Mouse (Mus musculus) E14TG2a.4 (cell line): ENCODE measurements around the gene Rtkn.

Experiments
- H3K27me3 ChIP-seq: 2 replicates; pipeline ENCODE4 v1.6.1; 2014; ENCODE audit warnings: low read length, control low read depth; ENCODE audit not compliant: insufficient read depth
- H3K36me3 ChIP-seq: 2 replicates; pipeline ENCODE4 v1.6.1; 2014; ENCODE audit warnings: low read length, control low read depth; ENCODE audit not compliant: insufficient read depth
- H3K4me1 ChIP-seq: replicated peaks from 2 replicates; pipeline ENCODE4 v1.6.1; 2014; ENCODE audit warnings: low read depth, low read length, control low read depth
- H3K4me3 ChIP-seq: replicated peaks from 2 replicates; pipeline ENCODE4 v1.5.1; 2014; ENCODE audit warnings: mild to moderate bottlenecking, low read length
- H3K9me3 ChIP-seq: 2 replicates; pipeline ENCODE4 v1.6.1; 2014; ENCODE audit warnings: low read length, control low read depth
- CTCF ChIP-seq: conservative IDR thresholded peaks from 2 replicates; pipeline ENCODE4 v1.5.1; 2014; ENCODE audit warnings: low read length
- NANOG ChIP-seq: IDR thresholded peaks from 2 replicates; pipeline ENCODE4 v1.6.1; 2014; ENCODE audit warnings: borderline replicate concordance, low read length, mixed read lengths
- POU5F1 ChIP-seq: IDR thresholded peaks from 2 replicates; pipeline ENCODE4 v1.6.1; 2014; ENCODE audit warnings: low read length, borderline replicate concordance

Gene Rtkn

DNA sequence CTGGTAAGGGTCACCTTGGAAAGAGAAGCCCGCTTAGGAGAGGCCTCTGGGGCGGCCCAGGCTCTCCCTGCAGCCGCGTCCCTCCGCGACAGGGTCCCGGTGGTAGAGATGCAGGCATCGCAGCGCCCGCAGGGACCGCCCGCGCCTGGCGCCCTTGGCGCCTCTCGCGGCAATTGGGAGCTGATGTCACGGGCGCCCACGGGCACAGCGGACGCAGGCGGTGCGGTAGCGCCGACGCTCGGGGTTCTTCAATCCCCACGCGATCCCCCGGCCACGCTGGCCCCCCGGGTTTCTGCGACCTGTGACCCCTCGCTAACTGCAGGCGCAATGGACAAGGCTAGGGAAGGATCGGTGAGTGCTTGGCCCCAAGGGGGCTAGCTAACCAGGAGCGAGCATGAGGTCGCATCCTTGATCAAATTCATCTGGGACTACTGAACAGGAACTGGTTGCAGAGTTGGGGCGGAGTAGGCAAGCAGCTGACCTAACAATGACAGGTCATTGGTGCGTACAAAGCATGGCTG, 7.0 kb downstream of the Rtkn start:
- Histone ChIP-seq H3K4me3 (peak overlapping the region; percentile 77), H3K36me3 (no peaks in the 10 kb centered on the region), H3K4me1 (peaks cover 56% of the 10 kb centered on the region), H3K9me3 (peaks cover 5% of the 10 kb centered on the region; the same call in 1 of the 2 replicates), H3K27me3 (peaks cover 71% of the 10 kb centered on the region)
- no peak for TF ChIP-seq NANOG
- TF ChIP-seq CTCF = no peak

DNA sequence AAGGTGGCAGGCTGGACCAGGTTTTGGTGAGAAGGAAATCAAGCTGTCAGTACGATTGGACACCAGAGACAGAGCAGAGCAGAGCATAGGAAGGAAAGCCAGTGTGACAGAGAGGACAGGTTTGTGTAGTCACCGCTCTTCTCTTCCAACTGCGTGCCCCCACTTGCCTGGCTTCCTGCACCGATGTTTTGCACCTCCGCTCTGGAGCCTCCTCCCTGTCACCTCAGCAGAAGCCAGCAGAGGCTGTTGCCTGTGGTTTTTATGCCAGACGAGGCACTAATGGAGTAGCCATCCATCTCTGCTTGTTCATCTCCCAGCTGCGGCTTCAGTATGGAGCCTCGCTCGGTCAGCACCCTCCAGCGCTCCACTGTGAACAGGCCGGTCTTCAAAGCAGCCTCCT, 7.6 kb downstream of the Rtkn start:
- no peak for TF ChIP-seq POU5F1
- no peak for TF ChIP-seq NANOG
- no peak for TF ChIP-seq CTCF
- H3K27me3 ChIP-seq = peaks cover 71% of the 10 kb centered on the region
- H3K4me3 ChIP-seq = peak overlapping the region; percentile 77
- H3K4me1 ChIP-seq = peaks cover 56% of the 10 kb centered on the region
- H3K36me3 ChIP-seq = no peaks in the 10 kb centered on the region
- peaks cover 5% of the 10 kb centered on the region; the same call in 1 of the 2 replicates for H3K9me3 ChIP-seq

DNA sequence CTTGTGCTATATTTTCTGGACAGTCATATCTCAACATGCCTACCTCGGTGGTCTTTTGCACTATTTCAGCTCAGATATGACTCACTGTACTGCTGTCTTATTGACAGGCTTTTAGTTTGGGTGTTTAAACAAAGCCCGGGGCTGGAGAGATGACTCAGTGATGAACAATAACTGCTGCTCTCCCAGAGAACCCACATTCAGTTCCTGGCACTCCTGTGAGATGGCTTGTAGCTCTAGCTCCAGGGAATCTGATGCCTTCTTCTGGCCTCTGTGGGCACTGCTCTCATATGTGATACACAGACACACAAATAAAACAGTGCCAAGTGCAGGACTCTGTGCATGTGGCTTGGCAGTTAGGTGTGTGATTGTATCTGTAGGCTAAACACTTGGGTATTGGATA, 9.9 kb downstream of the Rtkn start:
- peaks cover 54% of the 10 kb centered on the region for H3K27me3 ChIP-seq
- no peak overlapping the region for H3K4me3 ChIP-seq
- peaks cover 5% of the 10 kb centered on the region; the same call in 1 of the 2 replicates for H3K9me3 ChIP-seq
- peaks cover 51% of the 10 kb centered on the region for H3K4me1 ChIP-seq
- H3K36me3 ChIP-seq = peaks cover 6% of the 10 kb centered on the region
- TF ChIP-seq NANOG (no peak), POU5F1 (no peak), CTCF (no peak)

DNA sequence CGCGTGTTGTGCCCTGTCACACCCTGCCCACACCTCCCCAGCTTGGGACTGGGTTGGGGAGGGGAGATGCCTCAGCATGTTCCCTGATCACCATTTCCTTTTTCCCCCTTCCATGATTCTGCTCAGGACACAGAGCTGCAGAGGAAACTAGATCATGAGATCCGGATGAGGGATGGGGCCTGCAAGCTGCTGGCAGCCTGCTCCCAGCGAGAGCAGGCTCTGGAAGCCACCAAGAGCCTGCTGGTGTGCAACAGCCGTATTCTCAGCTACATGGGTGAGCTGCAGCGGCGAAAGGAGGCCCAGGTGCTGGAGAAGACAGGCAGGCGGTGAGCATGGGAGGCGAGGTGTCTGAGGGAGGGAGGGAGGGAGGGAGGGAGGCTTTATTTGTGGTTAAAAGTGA, 10.5 kb downstream of the Rtkn start:
- peaks cover 6% of the 10 kb centered on the region for H3K36me3 ChIP-seq
- TF ChIP-seq NANOG (no peak), POU5F1 (no peak)
- H3K9me3 ChIP-seq = peaks cover 5% of the 10 kb centered on the region; the same call in 1 of the 2 replicates
- H3K4me1 ChIP-seq = peaks cover 57% of the 10 kb centered on the region
- H3K4me3 ChIP-seq = peak overlapping the region; percentile 26; the same call in 1 of the 2 replicates
- peaks cover 53% of the 10 kb centered on the region for H3K27me3 ChIP-seq

DNA sequence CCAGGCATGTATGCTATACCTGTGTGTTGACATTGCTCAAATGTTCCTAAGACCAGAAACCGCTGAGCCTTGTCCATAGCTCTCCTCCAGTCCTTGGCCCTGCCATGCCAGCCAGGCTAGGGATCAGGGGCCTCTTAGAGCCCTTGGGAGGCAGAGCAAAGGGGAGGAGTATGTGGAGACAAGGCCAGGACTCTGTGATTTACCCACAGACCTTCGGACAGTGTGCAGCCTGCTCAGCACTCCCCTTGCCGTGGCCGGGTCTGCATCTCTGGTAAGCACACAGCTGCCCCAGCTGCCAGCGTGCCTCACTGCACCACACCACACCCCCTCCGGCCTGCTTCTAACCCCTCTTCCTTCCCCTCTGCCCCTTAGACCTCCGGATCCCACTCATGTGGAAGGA, 12.0 kb downstream of the Rtkn start:
- no peak for TF ChIP-seq NANOG
- no peak for TF ChIP-seq CTCF
- TF ChIP-seq POU5F1 = no peak
- Histone ChIP-seq H3K36me3 (peaks cover 6% of the 10 kb centered on the region), H3K4me3 (0 out of 2 replicates have a peak overlapping the region, but pooled peaks have one; percentile 1)

DNA sequence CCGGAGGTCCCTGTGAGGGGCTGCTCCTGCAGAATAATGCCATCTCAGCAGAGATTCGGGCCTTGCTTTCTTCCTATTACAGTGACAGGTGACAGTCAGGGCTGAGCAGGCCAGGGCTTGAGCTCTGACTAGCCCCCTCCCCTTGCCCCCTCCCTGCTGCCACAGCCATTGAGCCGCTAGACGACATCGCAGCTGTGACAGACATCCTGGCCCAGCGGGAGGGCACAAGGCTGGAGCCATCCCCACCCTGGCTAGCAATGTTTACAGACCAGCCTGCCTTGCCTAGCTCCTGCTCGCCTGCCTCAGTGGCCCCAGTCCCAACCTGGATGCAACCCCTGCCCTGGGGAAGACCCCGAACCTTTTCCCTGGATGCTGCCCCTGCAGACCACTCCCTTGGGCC, 16.5 kb downstream of the Rtkn start:
- Histone ChIP-seq H3K9me3 (no peaks in the 10 kb centered on the region), H3K4me1 (peaks cover 58% of the 10 kb centered on the region), H3K27me3 (peaks cover 65% of the 10 kb centered on the region), H3K4me3 (no peak overlapping the region), H3K36me3 (peaks cover 6% of the 10 kb centered on the region)
- no peak for TF ChIP-seq NANOG
- TF ChIP-seq POU5F1 = no peak
- TF ChIP-seq CTCF = no peak

More for the DNA sequence above, 12.0 kb downstream of the Rtkn start:
- no peaks in the 10 kb centered on the region for H3K9me3 ChIP-seq
- H3K4me1 ChIP-seq = peaks cover 69% of the 10 kb centered on the region
- peaks cover 49% of the 10 kb centered on the region for H3K27me3 ChIP-seq

DNA sequence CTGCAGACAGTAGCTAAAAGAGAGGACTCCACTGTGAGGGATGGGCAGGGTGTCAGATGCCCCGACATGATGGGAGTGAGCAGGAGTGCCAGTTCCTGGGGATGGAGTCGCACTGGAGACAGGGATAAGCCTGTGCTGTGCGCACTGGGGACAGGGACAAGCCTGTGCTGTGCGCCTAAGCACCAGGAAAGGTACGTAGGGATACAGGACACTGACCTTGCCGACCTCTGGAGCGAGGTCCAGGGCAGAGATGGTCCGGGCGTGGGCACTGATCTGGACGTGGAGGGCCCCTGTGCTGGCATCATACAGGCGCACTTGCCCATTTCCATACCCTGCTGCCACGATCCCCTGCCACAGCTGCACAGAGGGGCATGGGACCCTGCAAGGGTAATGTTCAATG, 17.8 kb downstream of the Rtkn start:
- TF ChIP-seq NANOG = no peak
- no peak for TF ChIP-seq CTCF
- TF ChIP-seq POU5F1 = no peak
- H3K4me3 ChIP-seq = no peak overlapping the region
- H3K27me3 ChIP-seq = peaks cover 63% of the 10 kb centered on the region
- peaks cover 6% of the 10 kb centered on the region for H3K36me3 ChIP-seq
- H3K4me1 ChIP-seq = peaks cover 46% of the 10 kb centered on the region
- H3K9me3 ChIP-seq = no peaks in the 10 kb centered on the region

DNA sequence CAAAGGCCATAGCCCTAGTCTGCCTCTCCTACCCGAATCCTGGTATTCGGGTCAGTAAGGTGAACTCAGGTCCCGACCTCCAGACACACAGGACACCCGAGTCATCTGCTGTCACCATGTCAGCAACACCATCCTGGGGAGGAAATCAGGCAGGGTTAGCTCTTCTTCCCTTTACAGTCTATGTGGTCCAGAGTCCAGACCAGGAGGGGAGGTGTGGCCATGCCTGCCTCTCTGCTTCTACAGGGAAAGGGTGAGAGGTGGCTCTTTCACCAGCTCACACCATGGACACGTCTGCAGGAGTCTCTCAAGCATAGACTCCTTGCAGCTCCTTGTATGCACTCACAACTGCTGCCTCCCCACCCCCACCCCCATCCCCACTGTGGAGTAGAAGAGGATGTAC, 18.2 kb downstream of the Rtkn start:
- H3K4me1 ChIP-seq = peaks cover 46% of the 10 kb centered on the region
- peaks cover 61% of the 10 kb centered on the region for H3K27me3 ChIP-seq
- no peak for TF ChIP-seq CTCF
- TF ChIP-seq NANOG = no peak
- no peak for TF ChIP-seq POU5F1
- no peak overlapping the region for H3K4me3 ChIP-seq
- peaks cover 6% of the 10 kb centered on the region for H3K36me3 ChIP-seq
- no peaks in the 10 kb centered on the region for H3K9me3 ChIP-seq
